ENCODE assay signal across 9 mouse cellular contexts in the genomic region with DNA sequence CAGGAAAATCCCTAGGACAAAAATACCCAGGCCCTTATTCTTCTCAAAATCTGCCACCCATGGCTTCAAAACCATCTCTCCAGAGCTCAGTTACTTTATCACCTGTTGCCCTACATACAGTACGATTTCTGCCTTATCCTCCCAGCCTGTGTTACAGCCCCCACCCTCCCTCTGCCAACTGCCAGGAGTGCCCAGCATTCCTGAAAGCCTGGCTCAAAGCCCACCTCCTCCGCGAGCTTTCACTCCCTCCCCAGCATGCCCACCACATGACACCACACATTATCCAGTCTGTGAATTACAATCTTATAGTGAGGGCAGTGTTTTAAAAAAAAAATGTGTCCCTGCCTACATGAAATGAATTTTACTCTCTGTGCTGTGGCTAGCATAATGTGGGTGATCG.
DNase-seq lines count a peak whose midpoint lies in the region; ATAC-seq and TF ChIP-seq lines count a peak whose summit lies in the region.
"Had no signal": no experiment of that assay in that cellular context is flagged by ENCODE, and none has a peak within 500 bp of the region (broad histone marks: within the 10 kb centered on the region; RNA-seq: fewer than 3 reads in every experiment).

No protein-coding gene starts in this region.

- ATAC-seq in neural tube, embryonic 14.5 days (ENCODE audit: low read depth), result peak; percentile 68; the same call in 1 of the 2 replicates

- no peak overlapping the region for H3K27ac ChIP-seq in gastrocnemius, adult 2 months
- no peak overlapping the region for H3K27ac ChIP-seq in neural tube, embryonic 14.5 days (ENCODE audit: low read depth, low read length)

- TF ChIP-seq CTCF in gastrocnemius, adult 2 months (IDR thresholded peaks at IDR 0.05), result no peak

- H3K9ac ChIP-seq in neural tube, embryonic 14.5 days (replicated peaks; ENCODE audit: low read depth, low read length), result no peak overlapping the region

- H3K4me1 ChIP-seq in neural tube, embryonic 14.5 days (ENCODE audit: control insufficient read depth, insufficient read depth, low read length), result no peaks in the 10 kb centered on the region

- no peak overlapping the region for H3K4me2 ChIP-seq in neural tube, embryonic 14.5 days (ENCODE audit: low read depth, low read length)

- intact Hi-C loops in gastrocnemius, adult 2 months (cut with DNase I), result no loop called here
- intact Hi-C loops in left cerebral cortex, postnatal 10 days (cut with DNase I), result no loop called here

- peak; percentile 21 for DNase-seq in gastrocnemius, adult 2 months
- DNase-seq in gastrocnemius, adult 8-10 months (ENCODE audit: low spot score in 2 of 2), result no peak
- DNase-seq in neural tube, embryonic 10.5 days (ENCODE audit: extremely low spot score, low spot score), result no peak
- DNase-seq in left cerebral cortex, postnatal 10 days (ENCODE audit: extremely low spot score in 1 of 2, low spot score in 2 of 2), result peak; percentile 60 to 79
- peak; percentile 58 for DNase-seq in right cerebral cortex, postnatal 4 days
- no peak for DNase-seq in thymus, postnatal 10 days (ENCODE audit: low spot score in 2 of 2)
- no peak for DNase-seq in spleen, postnatal 14 days (ENCODE audit: low spot score in 2 of 2)

- no peak overlapping the region for H3K4me3 ChIP-seq in gastrocnemius, adult 2 months
- no peak overlapping the region for H3K4me3 ChIP-seq in neural tube, embryonic 14.5 days (ENCODE audit: low read depth, low read length)

- H3K36me3 ChIP-seq in neural tube, embryonic 14.5 days (ENCODE audit: control insufficient read depth, insufficient read depth, low read length), result no peaks in the 10 kb centered on the region

- no peaks in the 10 kb centered on the region for H3K27me3 ChIP-seq in neural tube, embryonic 14.5 days (ENCODE audit: control insufficient read depth, insufficient read depth, low read length)
- H3K27me3 ChIP-seq: CH12.LX had no signal

- 51% methylated on average over 4 of the region's 4 CpGs for WGBS in neural tube, embryonic 14.5 days

- no peaks in the 10 kb centered on the region for H3K9me3 ChIP-seq in neural tube, embryonic 14.5 days (ENCODE audit: control insufficient read depth, low read length)

Comparison
In these comparisons a context has a peak if more than half of its experiments do, and no peak if none do; other contexts are left out.
1. DNase-seq: peak in gastrocnemius, adult 2 months (single experiment), left cerebral cortex, postnatal 10 days (2 of 2) and right cerebral cortex, postnatal 4 days (single experiment); none in gastrocnemius, adult 8-10 months (0 of 2), neural tube, embryonic 10.5 days (single experiment), thymus, postnatal 10 days (0 of 2) and spleen, postnatal 14 days (0 of 2).